Mouse (Mus musculus): ENCODE data around the gene Sgca.

Gene Sgca

GRCm38 (mm10) chr11:94915675-94916403 is 60.3 kb downstream of the Sgca start:
- Histone ChIP-seq H3K4me1 (replicated peaks; ENCODE audit: low read depth, low read length) (peaks cover 35% of the 10 kb centered on the region), H3K4me3 (replicated peaks; ENCODE audit: low read length) (peak overlapping the region; percentile 39; the same call in 1 of the 2 replicates), H3K9me3 (ENCODE audit: low read length) (no peaks in the 10 kb centered on the region), H3K27me3 (ENCODE audit: insufficient read depth, low read length) (peaks cover 11% of the 10 kb centered on the region), H3K36me3 (ENCODE audit: insufficient read depth, low read length) (no peaks in the 10 kb centered on the region)
- TF ChIP-seq NANOG (IDR thresholded peaks at IDR 0.05; ENCODE audit: borderline replicate concordance, low read length) = no peak
- TF ChIP-seq POU5F1 (IDR thresholded peaks at IDR 0.05; ENCODE audit: borderline replicate concordance, low read length) = no peak
- TF ChIP-seq CTCF (conservative IDR thresholded peaks at IDR 0.05; ENCODE audit: low read length) = no peak

GRCm38 (mm10) chr11:94913302-94914090 is 62.6 kb downstream of the Sgca start:
- Histone ChIP-seq H3K9me3 (ENCODE audit: low read length) (no peaks in the 10 kb centered on the region), H3K4me1 (replicated peaks; ENCODE audit: low read depth, low read length) (peaks cover 35% of the 10 kb centered on the region), H3K27me3 (ENCODE audit: insufficient read depth, low read length) (peaks cover 8% of the 10 kb centered on the region; the same call in 1 of the 2 replicates), H3K36me3 (ENCODE audit: insufficient read depth, low read length) (no peaks in the 10 kb centered on the region), H3K4me3 (replicated peaks; ENCODE audit: low read length) (no peak overlapping the region)
- TF ChIP-seq NANOG (IDR thresholded peaks at IDR 0.05; ENCODE audit: borderline replicate concordance, low read length) (no peak), CTCF (conservative IDR thresholded peaks at IDR 0.05; ENCODE audit: low read length) (no peak), POU5F1 (IDR thresholded peaks at IDR 0.05; ENCODE audit: borderline replicate concordance, low read length) (no peak)
